Mouse (Mus musculus): ENCODE results near the gene Spns3.

GRCm38 (mm10) chr11:72531632-72532031 lies 18.7 kb downstream of the Spns3 start:
- TF ChIP-seq EP300 (IDR thresholded peaks at IDR 0.05; ENCODE audit: insufficient read depth, low read depth, low read length) (no peak), CTCF (IDR thresholded peaks at IDR 0.05) (peak; percentile 35), POLR2A (IDR thresholded peaks at IDR 0.05; ENCODE audit: insufficient read depth, low read depth, low read length) (no peak)
